Mouse (Mus musculus): Measurements from ENCODE around the gene Gm36028.

The Gm36028 gene

DNA sequence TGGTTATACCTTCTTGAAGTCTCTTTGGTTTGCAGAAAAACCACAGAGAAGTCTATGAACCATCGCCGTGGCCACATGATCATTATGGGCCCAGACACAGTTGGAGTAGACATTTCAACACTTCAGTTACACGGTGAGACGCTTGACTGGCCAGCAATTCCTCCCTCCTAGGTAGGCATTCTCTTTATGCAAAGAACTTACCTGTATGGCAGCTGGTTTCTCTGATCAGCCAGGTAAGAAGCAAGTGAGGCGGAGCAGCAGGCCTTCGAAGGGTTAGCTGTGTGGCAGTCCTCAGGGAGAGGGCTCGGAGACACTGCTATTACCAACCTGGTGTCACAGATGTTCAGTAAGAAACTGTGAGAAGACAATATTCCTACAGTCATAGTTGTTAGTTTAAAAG, 733 bp downstream of the Gm36028 start:
- no peak for DNase-seq (ENCODE audit: low read depth, low spot score)

DNA sequence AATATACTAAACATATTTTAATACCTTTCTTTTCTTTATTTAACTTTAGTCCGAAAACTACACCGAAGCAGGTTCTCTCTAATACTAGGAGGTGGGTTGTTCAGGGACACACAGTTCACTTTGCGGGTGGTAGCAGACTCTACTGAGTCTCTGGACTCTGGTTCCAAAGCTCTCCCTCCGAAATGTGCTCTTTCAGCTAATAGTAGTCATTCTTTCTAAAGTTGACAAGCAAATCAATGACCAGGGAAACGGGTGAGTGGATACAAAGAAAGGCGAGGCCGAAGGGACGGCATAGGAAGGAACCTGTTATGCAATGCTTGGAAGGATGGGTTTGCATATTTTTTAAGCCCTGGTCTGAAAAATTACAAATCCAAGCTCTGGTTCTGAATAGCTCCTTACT, 3.5 kb downstream of the Gm36028 start:
- no peak for DNase-seq (ENCODE audit: low read depth, low spot score)

DNA sequence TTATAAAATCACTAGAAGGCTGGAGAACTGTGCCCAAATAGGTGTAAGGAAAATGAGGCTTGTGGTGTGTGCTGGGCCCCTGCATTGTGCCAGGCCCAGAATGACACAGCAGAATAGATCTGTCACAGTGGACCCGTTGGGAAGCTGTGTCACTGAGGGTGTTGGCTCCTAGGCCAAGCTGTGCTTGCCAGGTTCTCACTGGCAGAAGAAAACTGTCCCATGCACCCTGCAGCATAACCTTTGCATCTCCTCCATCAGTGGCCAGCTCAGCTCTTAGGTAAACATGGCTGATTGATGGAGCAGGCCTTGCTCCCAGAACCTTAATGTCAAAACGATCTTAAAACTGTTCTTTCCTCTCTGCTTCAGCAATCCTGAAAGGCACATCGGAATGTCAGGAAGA, 4.6 kb downstream of the Gm36028 start:
- DNase-seq (ENCODE audit: low read depth, low spot score), result no peak

DNA sequence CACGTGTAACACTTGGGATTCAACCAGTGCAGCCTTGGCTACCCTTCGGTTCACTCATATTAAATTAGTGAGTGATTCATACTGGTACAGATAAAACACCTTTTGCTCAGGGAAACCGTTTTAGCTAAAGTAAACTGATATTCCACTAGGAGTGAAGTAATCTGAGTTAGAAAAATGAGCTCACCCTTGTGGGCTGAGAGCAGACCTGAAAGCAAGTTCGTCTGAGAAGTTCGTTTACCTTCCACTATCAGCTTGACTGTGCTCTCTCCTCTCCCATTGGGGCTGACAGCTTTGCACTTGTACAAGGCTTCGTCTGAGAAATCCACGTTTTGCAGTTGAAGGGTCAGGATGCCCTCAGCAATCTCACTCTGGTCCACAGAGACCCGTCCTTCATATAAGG, 5.4 kb downstream of the Gm36028 start:
- DNase-seq (ENCODE audit: low read depth, low spot score), result no peak

GRCm38 (mm10) chr16:37854593-37854992, 6.4 kb downstream of the Gm36028 start:
- no peak for DNase-seq (ENCODE audit: low read depth, low spot score)

- no peak for DNase-seq (ENCODE audit: low read depth, low spot score)
Observed at GRCm38 (mm10) chr16:37854054-37854453, 6.9 kb downstream of the Gm36028 start.

DNA sequence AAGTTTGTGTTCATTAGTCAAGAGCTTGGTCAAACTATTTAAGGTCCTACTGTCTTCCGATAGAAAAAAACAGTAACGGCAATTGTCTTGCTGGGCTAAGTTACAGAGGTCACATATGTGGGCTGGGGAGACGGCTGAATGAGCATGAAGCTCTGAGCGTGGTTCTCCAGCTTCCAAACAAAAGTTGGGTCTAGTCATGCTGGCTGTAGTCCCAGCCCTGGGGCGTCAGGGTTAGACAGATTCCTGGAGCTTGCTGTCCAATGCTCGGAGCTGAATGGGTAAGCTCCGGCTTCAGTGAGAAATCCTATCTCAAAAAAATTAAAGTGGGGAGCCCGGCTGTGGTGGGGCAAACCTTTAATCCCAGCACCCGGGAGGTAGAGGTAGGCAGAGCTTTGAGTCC, 7.7 kb downstream of the Gm36028 start:
- DNase-seq (ENCODE audit: low read depth, low spot score), result no peak

DNA sequence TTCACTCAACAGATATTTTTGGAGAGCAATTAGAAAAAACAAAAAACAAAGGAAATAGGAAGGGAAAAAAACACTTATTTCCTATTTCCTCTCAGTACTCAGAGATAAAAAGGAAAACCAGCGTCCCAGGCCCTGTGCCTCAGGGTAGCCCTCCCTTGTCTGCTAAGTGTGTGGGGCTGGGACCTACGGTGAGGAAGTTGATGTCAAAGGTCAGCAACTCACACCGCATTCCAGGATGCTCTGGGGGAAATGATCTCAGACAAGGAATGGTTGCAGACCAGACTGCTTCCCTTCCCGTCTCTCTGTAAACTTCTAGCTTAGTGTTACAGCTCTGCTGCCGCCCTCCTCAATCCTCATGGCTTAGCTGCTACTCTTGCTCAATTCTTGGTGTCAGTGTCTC, 9.6 kb downstream of the Gm36028 start:
- DNase-seq (ENCODE audit: low read depth, low spot score), result no peak

- DNase-seq (ENCODE audit: low read depth, low spot score), result no peak
Observed at GRCm38 (mm10) chr16:37847081-37847480, 13.9 kb downstream of the Gm36028 start.

GRCm38 (mm10) chr16:37845202-37845925, 15.6 kb downstream of the Gm36028 start:
- no peak for DNase-seq (ENCODE audit: low read depth, low spot score)

- DNase-seq (ENCODE audit: low read depth, low spot score), result no peak
Observed at GRCm38 (mm10) chr16:37843740-37844139, 17.2 kb downstream of the Gm36028 start.

- DNase-seq (ENCODE audit: low read depth, low spot score), result no peak
Observed at GRCm38 (mm10) chr16:37842439-37842838, 18.5 kb downstream of the Gm36028 start.

DNA sequence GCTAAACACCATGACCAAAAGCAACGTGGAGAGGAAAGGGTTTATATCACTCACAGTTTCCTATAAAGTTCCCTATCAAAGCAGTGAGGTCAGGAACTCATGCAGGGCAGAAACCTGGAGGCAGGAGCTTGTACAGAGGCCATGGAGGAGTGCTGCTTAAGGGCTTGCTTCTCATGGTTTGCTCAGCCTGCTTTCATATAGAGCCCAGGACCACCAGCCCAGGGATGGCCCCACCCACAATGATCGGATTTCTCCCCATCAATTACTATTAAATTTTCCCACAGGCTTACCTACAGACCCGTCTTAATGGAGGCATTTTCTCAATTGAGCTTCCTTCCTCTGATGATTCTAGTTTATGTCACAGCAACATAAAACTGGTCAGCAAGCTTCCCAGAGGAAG, 23.4 kb downstream of the Gm36028 start:
- no peak for DNase-seq (ENCODE audit: low read depth, low spot score)

- DNase-seq (ENCODE audit: low read depth, low spot score), result no peak
Observed at GRCm38 (mm10) chr16:37831041-37831440, 29.9 kb downstream of the Gm36028 start.

GRCm38 (mm10) chr16:37826286-37826685, 34.7 kb downstream of the Gm36028 start:
- DNase-seq (ENCODE audit: low read depth, low spot score), result no peak

DNA sequence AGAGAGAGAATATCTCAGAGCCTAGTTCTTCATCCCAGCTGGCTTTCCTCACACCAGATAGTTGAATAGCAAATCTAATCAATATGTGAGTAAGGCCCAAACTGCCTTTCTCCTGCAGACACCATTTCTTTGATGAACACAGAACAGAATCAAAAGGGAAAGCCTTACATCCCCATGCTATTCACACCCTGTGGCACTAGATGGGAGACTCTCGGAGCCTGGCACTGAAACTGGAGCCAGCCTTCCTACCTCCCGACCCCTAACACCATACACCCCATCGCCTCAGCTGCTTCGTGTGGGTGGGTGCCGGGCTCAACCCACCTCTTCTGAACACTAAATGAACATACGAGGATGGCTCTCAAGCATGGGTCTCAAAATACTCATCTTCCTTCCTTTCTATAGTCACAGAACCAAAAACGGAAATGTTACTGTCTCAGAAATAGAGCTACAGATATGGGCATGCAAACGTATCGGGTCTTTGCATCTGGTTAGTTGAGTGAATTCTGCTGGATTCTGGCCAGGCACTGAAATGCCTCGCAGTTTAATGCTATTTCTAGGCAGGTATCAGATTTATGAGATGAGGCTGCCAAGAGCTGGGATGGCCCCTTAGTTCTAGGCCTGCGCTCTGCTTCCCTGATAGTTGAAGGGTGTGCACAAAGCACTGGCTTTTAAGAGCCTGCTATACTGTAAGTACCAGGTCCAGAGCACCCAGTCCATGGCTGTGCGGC, 36.0 kb downstream of the Gm36028 start:
- DNase-seq (ENCODE audit: low read depth, low spot score), result no peak

DNA sequence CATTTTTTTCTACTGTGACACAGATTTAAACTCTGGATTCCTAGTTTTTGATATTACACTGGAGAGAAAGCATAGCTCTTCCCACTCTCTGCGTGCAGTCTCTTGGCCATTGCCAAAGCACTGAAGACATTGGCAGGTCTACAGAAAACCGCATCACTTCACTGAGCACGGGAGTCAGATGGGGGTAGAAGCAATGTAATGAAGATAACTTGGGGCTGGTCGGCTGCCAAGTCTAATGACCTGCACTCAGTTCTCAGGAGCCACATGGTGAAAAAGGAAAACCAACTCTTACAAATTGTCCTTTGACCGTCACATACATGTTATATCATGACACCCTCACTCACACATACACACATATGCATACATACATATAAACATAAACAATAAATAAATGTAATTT, 37.0 kb downstream of the Gm36028 start:
- DNase-seq (ENCODE audit: low read depth, low spot score), result no peak

GRCm38 (mm10) chr16:37817986-37818385, 43.0 kb downstream of the Gm36028 start:
- no peak for DNase-seq (ENCODE audit: low read depth, low spot score)

DNA sequence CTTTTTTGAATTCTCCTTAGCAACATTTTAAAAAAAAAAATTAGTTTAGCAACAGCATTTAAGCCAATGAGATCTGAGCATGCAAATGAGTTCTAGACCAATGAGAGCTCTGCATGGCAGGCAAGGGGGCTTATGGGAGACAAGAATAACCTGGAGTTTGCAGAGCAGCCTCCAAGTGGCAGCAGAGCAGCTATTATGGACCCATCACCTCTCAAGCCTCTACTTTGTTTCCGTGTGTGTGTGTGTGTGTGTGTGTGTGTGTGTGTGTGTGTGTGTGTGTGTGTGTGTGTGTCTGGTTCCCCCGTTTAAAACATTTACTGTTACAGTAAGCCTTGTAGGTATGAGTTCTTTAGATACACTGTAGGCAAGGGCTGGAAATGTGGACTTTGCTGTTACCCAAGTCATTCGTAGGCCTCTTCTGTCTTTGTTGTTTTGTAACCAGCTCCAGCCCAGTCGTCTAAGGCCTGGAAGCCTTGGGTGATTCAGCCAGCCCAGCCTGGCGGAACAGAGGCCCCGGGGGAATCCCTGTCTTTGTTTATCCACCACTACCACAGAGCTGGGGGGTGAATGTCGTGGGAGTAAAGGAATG, 46.5 kb downstream of the Gm36028 start:
- DNase-seq (ENCODE audit: low read depth, low spot score), result peak; percentile 84

DNA sequence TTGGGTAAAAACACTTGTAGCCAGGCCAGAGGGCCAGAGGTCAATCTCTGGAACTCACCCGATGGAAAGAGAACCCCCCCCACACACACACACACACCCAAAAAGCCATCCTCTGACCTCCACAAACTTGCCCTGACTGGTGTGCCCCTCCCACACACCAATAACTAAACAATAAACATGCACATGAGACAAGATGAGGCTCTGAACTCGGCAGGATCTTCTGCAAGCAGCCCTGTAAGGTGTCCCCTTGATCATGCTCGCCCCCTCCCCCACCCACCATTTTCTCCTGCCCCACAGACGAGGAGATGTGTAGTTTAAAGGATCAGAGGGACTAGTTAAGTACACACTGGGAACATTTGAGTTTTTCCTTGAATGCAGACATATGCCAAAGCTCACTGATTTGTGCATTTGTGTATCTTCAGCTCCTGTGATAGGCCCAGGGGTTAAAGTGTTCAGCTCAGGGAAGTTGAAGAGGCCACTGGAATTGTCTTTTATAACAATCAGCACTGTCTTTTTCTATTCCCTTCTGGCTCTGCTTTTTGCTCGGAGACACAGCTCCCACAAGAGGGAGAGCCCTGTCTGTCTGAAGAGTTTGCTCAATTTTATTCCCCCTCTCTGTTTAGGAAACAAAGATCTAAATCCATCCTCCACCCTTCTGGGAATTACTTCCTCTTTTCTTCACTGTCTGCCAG, 47.1 kb downstream of the Gm36028 start:
- DNase-seq (ENCODE audit: low read depth, low spot score), result no peak

DNA sequence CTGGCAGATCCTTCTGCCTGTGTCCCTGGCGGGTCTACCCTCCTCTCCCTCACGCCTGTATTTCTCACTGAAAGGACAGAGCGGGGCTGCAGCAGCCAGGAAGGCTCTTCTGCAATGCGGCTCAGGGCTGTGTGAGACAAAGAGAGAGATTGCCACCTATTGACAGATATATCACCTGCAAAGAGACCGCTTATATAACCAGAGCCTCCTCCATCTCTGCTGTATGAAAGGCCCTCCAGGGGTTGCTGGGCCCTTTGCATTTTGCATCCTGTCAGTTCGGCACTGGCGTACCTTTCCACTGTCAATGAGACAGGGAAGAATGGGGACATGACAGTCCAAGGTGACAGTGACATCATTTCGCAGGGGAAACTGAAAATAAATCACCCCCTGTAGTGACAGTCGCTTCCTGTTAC, 48.5 kb downstream of the Gm36028 start:
- DNase-seq (ENCODE audit: low read depth, low spot score), result peak; percentile 63

DNA sequence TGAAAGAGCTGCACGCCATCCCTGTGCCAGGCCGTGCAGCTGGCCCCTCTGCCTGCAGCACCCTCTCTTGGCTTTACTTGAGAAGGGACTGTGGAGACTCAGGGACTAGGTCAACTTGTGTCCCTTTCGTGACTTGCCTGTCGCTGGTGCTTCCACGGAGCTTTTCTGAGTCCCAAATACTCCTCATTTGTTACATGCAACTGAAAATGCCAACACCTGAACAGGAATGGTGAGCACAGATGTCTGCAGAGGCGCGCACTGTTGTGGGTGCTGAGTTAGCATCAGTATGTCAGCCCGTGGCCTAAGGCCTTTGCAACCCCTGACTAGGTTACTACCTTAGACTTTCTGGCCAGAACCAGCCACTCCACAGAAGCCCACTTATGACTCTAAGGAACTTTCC, 49.1 kb downstream of the Gm36028 start:
- DNase-seq (ENCODE audit: low read depth, low spot score), result no peak
